Mouse (Mus musculus) heart, postnatal 0 days (tissue): ENCODE measurements around the gene Tprkb.

Source experiments
- CTCF ChIP-seq: IDR thresholded peaks from 2 replicates; pipeline ENCODE4 v1.5.1; 2016; ENCODE audit warnings: antibody characterized with exemption, control low read depth, low read depth
- EP300 ChIP-seq: IDR thresholded peaks from 2 replicates; pipeline ENCODE4 v1.6.1; 2016; ENCODE audit warnings: antibody characterized with exemption, low read depth

DNA sequence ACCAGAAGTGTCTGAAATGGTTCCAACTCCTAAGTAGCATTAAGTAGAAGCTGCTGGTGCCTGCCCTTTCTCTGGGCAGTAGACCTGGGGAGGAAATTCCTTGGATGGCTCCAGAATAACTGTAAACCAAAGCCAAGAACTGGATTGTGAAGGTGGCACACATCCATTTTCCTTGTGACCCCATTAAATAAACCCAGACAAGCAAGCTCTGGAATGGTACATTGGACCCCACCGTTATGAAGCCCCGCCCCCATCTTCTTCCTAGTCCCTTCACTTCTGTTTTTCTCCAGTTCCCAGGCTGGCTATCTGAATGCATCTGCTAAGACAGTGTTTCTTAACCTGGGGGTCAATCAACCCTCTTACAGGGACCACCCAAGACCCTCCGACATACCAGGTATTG lies at the start of gene Tprkb:
- TF ChIP-seq CTCF (no peak), EP300 (no peak)
